Mouse (Mus musculus) heart, adult 8-10 months (tissue): Measurements from ENCODE around the gene Rcan1. TPM values are rescaled to one million over a fixed set of nuclear protein-coding genes. Genes with fewer than 3 reads are reported as not detected.

Experiments used
- DNase-seq: peaks from one replicate; pipeline ENCODE4 v3.0.0; 2022; ENCODE audit warnings: low spot score
- total RNA-seq, 4 experiments: library from RNA; stranded (reverse); gene quantifications; 2 replicates each; pipeline ENCODE4 v1.2.4; 2022

The Rcan1 gene
- total RNA-seq, 4 experiments from 2014 or later = 51.0 to 123 (median 71.2) TPM

DNA sequence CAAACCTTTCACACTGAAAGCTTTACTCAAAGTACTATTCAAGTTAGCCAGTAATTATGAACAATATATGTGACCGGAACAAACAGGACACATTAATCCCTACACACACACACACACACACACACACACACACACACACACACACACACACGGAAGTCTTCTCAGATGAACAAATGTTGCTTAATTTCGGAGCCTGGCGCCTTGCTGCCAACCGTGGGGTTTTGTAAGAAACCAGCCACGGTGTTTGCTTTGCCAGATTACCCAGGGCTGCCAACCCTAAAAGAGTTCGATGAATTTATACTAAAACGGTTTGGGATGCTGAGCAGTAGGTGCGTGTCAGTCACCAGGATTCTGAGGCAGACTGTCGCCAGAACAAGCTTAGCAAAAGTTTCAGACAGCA lies 69.5 kb downstream of the Rcan1 start:
- no peak for DNase-seq

DNA sequence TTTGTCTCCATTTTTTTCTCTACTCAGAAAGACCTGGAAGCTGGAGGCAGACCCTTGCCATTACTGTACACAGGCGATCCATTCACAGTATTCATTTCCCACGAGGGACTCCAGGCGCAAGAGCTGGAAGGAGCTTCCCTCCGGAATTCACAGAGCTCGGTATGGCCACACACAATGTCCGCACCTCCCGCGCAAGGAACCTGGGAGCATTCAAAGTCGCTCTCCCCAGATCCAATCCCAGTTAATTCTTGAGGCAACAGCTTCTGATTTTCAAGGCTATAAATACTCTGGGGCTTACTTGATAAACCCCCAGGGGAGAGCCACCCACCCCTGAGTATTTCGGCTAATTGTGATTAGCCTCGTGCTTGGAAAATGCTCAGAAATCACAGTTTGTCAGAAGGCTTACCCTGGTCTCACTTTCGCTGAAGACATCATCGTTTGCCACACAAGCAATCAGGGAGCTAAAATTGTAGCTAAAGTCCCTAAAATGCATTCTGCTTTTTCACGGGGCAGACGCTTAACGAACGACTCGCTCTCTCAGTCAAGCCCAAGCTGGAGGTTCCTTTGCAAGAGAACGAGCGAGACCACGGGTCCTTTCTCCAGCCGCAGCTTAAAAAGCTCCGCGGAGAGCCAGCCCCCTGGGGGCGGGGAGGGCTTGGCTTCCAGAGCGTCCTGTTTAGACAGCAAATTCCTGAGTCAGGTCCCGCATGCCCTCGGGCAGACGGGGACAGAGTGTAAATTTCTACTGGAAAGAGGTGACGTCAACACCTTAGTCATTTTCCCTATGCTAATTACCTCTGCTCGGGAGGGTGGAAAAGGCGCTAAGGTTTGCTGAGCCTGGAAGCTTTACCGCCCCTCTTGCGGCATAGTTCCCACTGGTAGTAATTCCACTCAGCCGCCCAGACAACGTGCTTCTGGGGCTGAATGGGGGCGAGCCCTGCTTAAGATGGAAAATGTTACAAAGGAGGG lies 70.9 kb downstream of the Rcan1 start:
- peak; percentile 90 for DNase-seq

DNA sequence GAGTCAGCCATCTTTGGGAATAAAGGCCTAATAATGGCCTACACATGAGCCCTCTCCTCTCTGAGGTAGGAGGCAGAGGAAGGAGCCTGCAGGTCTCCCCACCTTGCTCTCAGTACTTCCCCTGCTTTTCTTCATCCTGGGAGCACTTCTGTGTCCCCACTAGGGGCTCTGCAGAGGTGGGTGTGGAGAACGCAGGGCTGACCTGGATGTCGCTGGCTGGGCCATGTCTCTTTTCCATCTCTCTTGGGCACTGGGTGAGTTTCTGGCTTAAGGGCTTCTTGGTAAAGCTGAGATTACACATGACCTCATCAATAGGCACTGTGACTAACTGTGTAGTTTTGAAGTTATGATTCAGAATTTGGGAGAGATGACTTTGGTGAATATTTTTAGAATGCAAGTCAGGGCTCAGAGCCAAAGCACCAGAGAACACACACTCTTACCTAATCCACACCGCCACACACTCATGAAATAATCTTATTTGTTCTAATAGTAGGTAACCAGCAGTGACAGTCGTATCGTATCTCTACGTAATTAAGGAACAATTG lies 72.0 kb downstream of the Rcan1 start:
- peak; percentile 42 for DNase-seq

DNA sequence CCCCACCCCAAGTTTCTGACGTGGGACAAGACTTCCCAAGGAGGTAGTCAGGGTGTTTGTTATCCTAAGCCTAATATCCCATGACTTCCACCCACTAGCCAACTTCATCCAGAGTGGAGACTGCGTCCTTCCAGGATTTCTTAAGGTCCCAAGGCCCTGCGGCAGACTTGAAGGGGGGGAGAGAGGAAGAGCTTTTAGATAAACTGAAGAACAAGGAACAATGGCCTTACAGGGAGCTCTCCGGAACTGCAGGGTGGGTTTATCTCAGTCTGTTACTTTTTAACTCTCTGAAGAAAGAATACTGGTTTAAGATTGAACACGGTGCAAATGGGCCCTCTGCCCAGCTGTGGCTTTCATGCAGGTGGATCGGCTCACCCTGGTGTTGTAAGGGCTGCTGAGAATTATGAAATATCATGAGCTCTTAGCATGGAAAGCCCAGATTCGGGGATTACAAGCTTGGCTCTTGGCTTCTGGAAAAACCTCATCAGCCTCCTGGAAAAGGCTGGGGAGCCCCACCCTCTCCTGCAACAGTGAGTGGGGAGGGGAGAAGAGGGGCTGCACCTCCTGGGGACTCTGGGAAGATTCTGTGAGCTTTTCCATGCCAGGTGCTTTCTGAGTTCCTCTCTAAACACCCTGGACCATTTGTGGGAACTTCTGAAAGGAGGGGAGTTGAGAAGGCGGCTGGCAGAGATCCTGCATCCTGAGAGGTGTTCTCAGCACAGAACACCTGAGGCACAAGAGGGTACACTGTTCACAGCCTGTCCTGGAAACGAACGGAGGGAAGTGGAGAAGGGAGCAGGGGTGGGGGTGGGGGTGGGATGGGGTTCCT lies 72.7 kb downstream of the Rcan1 start:
- no peak for DNase-seq

DNA sequence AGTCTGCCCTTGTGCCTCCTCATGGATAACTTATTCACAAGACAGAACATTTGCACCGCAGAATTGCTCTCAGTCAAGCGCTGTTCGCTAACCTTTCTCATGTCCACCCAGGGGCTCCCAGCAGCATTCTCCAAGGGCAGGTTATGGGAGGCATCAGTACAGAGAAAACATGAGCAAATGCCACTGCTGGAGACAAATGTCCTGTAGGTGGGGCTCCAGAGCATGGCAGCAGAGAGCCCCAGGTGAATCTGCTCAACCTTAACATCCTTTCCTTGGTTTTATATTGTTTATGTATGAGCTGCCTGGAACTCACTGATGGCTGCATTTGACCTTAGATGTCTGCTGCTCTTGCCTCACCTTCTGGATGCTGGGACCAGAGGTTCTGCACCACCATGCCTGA lies 76.9 kb downstream of the Rcan1 start:
- no peak for DNase-seq

DNA sequence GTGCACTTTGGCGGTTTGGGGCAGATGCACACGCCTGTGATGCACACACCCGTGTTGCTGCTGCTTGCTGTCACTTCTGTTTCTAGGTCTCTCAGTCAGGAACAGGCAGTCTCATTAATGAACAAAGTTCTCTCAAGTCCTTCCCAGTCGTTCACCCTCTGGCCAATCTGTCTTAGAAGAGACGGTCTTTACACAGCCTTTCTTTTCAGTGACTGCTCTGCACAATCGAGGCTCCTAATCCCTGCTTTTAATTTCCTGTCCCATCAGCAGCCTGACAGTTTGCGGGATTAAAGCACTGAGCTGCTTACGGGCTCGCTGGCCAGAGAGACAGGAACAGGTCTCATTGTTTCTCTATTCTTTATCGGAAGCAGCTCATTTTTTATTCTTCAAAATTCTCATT lies 83.0 kb downstream of the Rcan1 start:
- DNase-seq = no peak

DNA sequence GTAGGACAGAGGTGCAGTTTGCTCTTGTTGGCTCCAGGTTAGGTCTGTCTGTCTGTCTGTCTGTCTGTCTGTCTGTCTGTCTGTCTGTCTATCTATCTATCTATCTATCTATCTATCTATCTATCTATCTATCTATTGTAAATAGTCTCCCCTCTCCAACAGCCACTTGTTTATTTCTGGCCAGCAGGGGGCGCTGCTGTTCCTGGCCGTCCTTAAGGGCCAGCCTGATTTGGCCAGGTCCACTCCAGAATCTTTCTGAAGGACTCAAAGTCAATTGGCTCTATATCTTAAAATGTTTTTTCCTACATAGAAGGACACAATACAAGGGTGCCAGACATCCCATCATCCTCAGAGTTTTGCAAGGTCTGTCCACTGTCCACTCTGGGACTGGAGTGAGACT lies 85.6 kb downstream of the Rcan1 start:
- DNase-seq = peak; percentile 70

DNA sequence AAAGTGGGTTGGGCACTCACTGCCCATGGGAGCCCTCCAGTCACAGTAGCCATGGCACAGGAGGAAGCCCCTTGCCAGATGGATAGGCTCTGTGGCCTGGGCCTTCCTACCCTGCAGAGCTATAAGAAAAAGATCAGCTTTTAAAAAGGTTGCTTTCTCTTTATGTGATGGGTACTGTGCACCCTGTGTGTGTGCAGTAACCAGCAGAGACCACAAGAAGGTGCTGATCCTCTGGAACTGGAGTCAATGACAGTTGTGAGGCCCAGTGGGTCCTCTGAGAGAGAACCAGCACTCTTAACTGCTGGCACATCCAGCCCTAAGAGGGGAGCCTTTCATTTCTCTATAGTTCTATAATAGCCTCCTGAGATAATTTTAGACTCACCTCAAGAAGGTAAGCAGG lies 87.3 kb downstream of the Rcan1 start:
- DNase-seq = no peak

DNA sequence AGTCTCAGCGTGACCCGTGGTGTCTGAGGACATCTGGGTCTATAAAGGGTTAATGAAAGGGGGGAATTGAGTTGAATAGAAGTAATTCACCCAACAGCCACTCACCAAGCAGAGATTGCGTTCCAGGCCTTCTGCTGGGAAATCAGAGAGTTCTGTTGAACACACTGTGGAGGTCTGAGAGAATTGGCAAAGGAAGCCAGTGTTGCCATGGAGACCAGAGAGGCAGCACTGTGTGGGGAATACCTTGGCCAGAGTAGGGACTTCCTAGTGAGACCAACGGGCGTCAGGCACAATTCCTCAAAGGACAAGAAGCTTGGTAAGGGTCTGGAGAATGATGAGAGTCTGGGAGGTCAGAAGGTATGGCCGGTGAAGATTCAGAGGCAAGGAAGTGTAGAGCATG lies 88.2 kb downstream of the Rcan1 start:
- no peak for DNase-seq

DNA sequence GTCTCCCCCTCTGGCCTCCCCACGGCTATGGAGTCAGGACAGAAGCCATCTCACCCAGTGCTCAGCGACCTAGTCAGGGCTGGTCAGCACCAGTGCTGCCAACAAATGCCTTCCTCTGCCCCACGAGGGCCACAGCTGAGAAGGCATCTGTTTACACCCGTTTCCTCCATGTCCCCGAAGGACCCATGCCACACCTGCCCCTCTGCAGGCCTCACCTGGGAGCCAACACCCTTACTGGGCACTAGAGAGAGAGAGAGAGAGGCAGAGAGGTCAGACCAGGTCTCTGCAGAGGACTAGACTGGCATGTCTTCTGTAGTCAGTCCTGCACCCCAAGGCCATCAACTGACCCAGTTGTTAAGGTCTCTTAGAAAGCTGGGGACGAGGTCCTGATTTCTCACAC lies 89.6 kb downstream of the Rcan1 start:
- DNase-seq = no peak

DNA sequence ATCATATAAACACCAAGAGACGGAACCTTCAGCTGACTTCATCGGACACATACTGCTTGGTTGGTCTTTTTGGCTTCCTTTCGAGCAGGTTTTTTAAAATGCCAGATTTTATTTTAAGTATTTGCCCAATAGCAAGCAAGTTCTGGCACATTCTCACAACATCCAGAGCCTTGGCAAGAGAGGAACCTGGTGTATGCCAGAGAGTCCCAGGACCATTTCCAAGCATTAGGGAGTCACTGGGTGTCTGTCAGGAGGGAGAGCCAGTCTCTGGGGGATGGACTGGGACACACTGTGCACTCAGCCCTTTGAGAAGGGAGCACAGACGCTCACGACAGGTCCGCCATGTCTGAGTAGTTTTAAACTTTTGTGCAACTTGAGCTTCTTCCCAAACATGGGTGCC lies 93.7 kb downstream of the Rcan1 start:
- DNase-seq = peak; percentile 52

DNA sequence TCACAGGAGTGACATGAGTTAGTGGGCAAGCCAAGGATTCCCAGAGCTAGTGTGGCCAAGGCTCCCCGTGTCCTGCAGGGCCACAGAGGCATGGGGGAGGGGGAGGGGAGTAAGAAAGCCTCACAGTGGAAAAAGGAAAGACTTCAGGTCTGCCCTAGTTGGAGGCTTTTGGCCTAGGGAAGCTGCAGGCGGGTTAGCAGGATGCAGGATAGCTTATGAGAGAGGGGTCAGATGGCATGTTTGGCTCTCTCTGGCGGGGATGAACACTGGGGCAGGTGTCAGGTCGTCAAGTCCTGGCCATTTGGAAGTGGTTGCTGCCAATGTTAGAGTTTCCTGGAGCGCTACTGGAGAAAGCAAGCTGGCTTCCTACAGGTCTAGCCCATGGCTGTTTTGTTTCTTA lies 99.0 kb downstream of the Rcan1 start:
- DNase-seq = no peak

DNA sequence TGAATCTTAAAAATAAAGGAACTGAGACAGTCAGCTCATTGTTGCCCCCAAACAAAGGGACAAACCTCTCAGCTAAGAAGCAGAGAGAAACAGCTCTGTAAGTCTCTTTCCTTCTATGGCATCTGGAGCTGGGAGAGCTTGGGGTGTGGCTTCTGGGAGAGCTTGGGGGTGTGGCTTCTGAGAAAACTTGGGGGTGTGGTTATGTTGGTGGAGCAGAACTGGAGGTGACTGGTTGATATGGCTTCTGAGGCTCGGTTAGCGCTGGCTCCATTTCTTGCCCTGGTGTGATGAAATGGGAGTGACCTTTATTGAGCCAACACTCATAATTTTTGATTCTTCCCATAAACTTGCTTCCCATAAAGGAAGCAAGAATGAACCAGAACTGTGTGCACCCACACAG lies 101.4 kb downstream of the Rcan1 start:
- no peak for DNase-seq

DNA sequence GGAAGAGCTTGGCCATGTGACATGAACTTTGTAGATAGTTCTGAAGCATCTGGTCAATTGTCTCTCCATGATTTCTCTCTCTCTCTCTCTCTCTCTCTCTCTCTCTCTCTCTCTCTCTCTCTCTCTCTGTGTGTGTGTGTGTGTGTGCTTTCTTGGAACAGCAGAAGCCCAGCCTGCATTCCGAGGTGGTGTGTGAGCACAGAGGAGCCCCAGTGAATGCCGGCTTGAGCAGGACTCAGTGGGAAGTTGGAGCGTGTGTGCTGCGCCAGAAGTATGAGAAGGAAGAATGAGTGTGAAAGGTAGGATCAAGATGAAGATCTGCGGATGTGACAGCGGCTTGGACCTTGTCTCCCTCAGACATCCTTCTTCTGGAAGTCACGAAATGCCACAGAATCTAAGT lies 105.2 kb downstream of the Rcan1 start:
- no peak for DNase-seq

DNA sequence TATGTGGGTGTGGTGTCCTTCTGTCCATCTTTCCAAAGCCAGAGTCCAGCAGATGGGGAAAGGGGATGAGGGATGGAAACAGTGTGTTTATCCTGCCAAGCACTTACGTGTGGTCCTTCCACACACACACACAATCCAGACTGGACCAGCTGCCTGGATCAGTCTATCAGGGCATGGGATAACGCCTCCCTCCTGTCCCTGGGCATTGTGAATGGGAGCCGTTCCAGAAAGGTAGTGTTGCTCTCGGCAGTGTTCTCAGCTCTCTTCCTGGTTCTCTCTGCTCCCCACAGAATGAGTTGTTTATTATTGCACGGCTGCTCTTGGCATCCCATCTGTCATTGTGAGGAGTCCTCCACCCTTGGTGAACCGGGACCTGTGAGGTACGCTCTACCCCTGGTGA lies 110.0 kb downstream of the Rcan1 start:
- DNase-seq = no peak

DNA sequence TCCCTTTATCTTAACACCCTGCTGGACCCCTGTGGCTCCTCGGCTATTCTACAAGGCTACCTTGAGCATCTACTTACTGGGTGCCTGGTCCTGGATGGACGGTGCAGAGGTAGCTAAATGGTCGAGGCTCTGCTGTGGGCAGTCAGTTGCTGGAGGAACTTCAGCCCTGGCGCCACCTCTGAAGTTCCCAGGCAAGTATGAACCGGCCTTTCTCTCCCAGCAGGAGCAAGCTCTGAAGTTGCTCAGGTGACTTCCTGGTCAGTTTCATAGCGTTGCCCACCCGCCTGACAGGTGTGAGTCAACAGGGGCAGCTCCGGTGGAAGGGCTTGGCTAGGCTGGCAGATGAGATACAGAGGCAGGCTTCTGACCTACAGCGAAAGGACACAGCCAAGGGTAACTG lies 111.4 kb downstream of the Rcan1 start, which contains the start of gene Kcne1:
Kcne1 (minus strand) TSS at position 240 of the 400 bp plus-strand sequence.
- DNase-seq = no peak

DNA sequence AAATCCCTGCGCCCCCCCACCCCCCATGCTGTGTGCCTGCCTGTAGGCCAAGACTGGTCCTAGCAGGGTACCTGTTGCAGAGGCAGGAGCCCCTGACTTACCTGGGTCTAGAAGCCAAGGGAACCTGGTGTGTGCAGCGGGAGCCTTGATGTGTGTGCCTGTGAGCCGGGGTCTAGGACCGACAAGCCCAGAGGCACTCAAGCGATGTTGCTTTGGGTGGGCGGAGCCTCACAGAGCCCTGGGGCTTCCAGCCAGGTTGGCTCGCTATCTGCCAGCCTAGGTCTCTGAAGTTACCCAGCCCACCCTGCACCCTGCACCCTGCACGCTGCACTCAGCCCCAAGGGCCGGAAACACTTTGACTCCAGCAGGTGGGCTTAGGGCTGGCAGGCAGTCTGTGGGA lies 111.9 kb downstream of the Rcan1 start:
- no peak for DNase-seq

DNA sequence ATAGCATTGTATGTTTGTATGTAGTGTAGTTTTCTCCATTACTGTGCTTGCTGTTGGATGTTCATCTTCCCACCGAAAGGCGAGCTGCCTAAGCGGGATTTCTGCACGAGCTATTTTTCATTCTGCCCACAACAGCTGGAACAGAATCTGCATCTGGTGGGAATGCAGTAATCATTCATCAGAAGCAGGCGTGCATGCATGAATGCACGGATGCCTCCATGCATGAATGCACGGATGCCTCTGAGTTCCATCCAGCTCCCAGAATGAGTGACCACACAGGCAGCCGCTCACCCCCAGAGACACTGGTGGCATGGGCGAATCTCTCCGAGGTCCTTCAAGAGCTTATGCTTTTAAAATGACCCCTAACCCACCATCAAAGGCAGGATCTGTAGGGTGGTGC lies 113.1 kb downstream of the Rcan1 start:
- DNase-seq = no peak

DNA sequence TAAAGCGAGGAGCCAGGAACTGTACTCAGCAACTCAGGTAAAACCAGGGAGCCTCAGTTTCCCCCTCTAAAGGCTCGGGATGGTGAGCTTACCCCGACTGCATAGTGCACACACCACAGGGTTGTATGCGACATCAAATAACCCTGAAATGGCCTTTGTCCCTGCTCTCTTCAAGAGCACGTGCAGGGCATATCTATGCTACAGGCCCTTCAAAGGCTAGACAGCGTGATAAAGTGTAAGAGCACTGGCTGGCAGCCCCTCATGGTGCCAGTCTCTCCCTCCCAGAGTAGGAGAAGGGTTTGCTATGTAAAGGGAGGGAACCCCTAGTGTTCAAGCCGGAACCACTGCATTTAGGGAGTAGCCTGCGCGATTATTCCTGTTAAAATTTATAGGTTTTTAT lies 113.6 kb downstream of the Rcan1 start:
- DNase-seq = no peak

DNA sequence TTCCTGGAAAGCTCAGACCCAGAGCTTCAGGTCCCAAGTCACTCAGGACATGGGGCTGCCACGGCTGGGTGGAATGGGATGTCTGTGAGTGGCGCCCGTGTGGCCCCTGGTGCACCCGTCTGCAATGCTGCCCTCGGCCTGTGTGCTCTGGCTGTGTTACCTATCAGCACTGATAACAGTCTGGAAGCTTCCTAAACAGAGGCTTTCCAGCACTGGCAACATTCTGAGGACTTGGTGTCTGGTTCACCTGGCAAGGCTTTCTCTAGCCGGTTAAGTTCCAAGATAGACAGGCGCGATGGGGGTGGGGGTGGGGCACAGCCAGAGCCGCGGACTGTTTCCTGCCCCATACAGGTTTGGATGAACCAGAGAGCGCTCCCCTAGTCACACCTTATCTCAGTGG lies 114.7 kb downstream of the Rcan1 start:
- peak; percentile 21 for DNase-seq

DNA sequence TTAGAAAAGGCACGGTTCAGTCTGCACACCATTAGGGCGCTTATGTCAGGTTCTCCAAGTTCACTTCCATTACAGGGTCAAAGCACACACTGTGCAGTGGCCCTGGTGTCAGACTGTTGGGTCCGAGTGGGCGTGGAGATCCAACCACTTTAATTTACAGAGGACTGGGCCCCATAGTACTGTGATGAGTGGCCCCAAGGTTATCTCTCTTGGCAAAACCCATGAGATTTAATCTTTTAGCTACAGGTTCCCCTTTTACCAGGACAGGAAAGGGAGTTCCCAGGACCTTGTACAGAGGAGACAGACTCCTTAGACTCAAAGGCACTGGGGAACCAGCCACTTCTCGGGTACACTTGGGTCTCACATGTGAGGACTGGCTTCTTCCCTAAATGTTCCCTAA lies 115.3 kb downstream of the Rcan1 start:
- no peak for DNase-seq

DNA sequence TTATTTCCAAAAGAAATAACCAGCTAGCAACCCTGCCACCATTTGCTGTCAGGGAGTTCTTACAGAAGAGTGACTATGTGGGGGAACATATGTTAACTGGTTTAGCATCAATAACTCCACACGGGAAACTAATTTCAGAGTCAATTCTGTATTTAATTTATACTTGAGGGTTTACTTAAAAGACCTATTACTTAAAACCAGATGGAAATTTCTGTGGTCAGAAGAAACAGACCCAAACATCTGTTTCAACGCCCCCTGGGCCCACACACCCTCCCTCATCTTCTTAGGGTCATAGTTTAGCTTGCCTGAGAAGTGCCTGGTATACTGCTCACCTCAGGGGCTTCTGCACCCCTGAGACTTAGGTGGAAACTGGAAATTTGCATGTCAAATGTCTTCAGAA lies 116.8 kb downstream of the Rcan1 start:
- DNase-seq = no peak
